Mouse (Mus musculus) C2C12 (cell line): ENCODE measurements at regions not wholly inside any gene's neighbourhood (a gene's known extent, or its start where the extent isn't known, plus 50 kb on each side); places are given as distances from the start of the nearest gene placed in this dataset.

ENCODE experiments used
- CEBPB ChIP-seq: IDR thresholded peaks from one replicate; pipeline ENCODE4 v1.6.1; 2011; ENCODE audit warnings: low read depth, mild to moderate bottlenecking, control low read depth, moderate library complexity
- CTCF ChIP-seq: IDR thresholded peaks from one replicate; pipeline ENCODE4 v1.5.1; 2011; ENCODE audit not compliant: control insufficient read depth, insufficient read depth, insufficient read length
- MYOG ChIP-seq: IDR thresholded peaks from one replicate; pipeline ENCODE4 v1.6.1; 2011; ENCODE audit not compliant: control insufficient read depth, insufficient read length; ENCODE audit errors: extremely low read depth
- USF1 ChIP-seq: IDR thresholded peaks from one replicate; pipeline ENCODE4 v1.6.1; 2011; ENCODE audit warnings: low read depth, mild to moderate bottlenecking, control low read depth, moderate library complexity

- TF ChIP-seq CEBPB (no peak), MYOG (no peak), CTCF (no peak), USF1 (no peak)
Observed at GRCm38 (mm10) chr12:112264201-112264600, 118.2 kb downstream of the Kif26a start.
